Mouse (Mus musculus): ENCODE measurements around the gene Fam126a. TPM values are rescaled to one million over a fixed set of nuclear protein-coding genes. Genes with fewer than 3 reads are reported as not detected.

The Fam126a gene
- polyA plus RNA-seq, 2 experiments = 15.4 to 64.8 TPM

DNA sequence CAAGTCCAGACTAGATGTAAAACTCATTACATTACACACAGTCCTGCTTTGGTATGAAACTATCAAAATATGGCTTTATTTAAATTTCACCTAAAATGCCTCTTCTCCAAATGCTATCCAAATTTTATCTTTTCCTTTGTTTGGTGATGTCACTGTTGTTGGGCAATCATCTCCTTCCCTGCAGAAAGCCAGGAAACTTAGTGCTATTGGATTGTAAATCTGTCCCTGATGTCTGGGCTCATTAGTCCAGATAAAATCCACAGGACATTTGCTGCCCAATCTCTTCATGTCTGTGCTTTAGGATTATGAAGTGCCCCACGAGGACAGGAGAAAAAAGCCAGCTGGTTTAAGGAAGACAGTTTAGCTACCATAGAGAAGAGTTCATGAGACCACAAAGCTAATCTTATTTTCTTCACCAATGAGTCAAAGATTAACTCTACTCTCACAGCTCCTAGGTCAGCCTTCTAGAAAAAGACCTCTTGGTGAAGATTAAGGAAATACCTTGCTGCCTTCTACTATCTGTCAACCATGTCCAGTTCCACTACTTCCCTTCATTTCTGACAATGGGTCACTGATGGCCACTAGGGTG, 31.3 kb downstream of the Fam126a start:
- 49% methylated on average over 1 of the region's 1 CpGs for WGBS (ENCODE audit: insufficient replicate concordance)
- Histone ChIP-seq H3K4me3 (ENCODE audit: insufficient read depth in 1 of 2, low read depth in 2 of 2, low read length in 2 of 2) (no peak overlapping the region), H3K4me2 (ENCODE audit: low read depth) (no peak overlapping the region), H3K4me1 (replicated peaks; ENCODE audit: control insufficient read depth in 2 of 2, insufficient read depth in 2 of 2, low read length in 1 of 2) (peaks cover 8% of the 10 kb centered on the region in 2 experiments), H3K9me3 (ENCODE audit: control insufficient read depth, low read length) (no peaks in the 10 kb centered on the region), H3K27me3 (ENCODE audit: control insufficient read depth, insufficient read depth, low read length) (no peaks in the 10 kb centered on the region), H3K36me3 (replicated peaks; ENCODE audit: control insufficient read depth, insufficient read depth, low read depth) (peaks cover 12% of the 10 kb centered on the region), H3K27ac (no peak overlapping the region), H3K9ac (replicated peaks) (no peak overlapping the region)
- TF ChIP-seq EP300 (IDR thresholded peaks at IDR 0.05; ENCODE audit: low read depth) = no peak
- no peak for TF ChIP-seq CTCF (IDR thresholded peaks at IDR 0.05; ENCODE audit: low read depth)
- no peak for ATAC-seq (ENCODE audit: insufficient read depth)
- no peak for DNase-seq (ENCODE audit: low read depth in 3 of 3, low spot score in 3 of 3)

DNA sequence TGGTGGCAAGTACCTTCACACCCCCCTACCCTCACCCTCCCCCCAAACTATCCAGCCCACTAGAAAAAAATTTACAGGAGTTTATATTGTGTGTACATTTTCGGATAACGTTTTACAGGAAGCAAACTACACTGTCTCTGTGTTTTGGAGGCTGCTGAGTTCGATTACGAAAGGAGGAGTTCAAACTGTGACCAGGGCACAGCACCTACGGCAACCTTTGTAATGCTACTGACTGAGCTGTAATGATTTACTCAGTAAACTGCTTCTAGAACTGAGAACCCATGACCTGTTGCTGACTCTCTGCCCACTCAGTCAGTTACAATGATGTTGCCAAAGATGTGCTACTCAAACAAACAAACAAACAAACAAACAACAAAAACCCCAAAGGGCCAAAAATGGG, 34.5 kb downstream of the Fam126a start:
- H3K9me3 ChIP-seq (ENCODE audit: control insufficient read depth, low read length) = no peaks in the 10 kb centered on the region
- peaks cover 8% of the 10 kb centered on the region in 2 experiments for H3K4me1 ChIP-seq (replicated peaks; ENCODE audit: control insufficient read depth in 2 of 2, insufficient read depth in 2 of 2, low read length in 1 of 2)
- no peak for TF ChIP-seq EP300 (IDR thresholded peaks at IDR 0.05; ENCODE audit: low read depth)
- TF ChIP-seq CTCF (IDR thresholded peaks at IDR 0.05; ENCODE audit: low read depth) = no peak
- no peak overlapping the region for H3K27ac ChIP-seq
- DNase-seq (ENCODE audit: low read depth in 3 of 3, low spot score in 3 of 3) (peak in 1 of 3 experiments; percentile 14), ATAC-seq (ENCODE audit: insufficient read depth) (0 out of 2 replicates have a peak, but pooled peaks have one; percentile 18)
- peaks cover 12% of the 10 kb centered on the region for H3K36me3 ChIP-seq (replicated peaks; ENCODE audit: control insufficient read depth, insufficient read depth, low read depth)
- H3K4me2 ChIP-seq (ENCODE audit: low read depth) = no peak overlapping the region
- H3K9ac ChIP-seq (replicated peaks) = no peak overlapping the region
- H3K4me3 ChIP-seq (ENCODE audit: insufficient read depth in 1 of 2, low read depth in 2 of 2, low read length in 2 of 2) = no peak overlapping the region
- no peaks in the 10 kb centered on the region for H3K27me3 ChIP-seq (ENCODE audit: control insufficient read depth, insufficient read depth, low read length)
- 71% methylated on average over 5 of the region's 5 CpGs for WGBS (ENCODE audit: insufficient replicate concordance)

DNA sequence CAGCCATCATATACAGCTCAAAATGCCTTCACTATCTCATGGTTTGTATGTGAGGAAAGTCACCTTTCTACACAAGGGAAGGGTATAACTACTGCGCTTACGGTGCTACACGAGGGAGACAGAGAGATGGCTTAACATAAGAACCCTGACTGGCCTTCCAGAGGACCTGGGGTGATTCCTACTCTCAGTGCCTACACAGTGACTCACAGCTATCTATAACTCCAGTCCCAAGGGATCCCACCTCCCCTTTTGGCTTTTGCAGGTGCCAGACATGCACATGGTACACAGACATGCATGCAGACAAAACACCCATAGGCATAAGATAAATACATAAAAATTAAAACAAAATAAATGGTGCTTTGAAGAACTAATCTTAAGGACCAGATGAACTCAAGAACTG, 35.6 kb downstream of the Fam126a start:
- no peak for ATAC-seq (ENCODE audit: insufficient read depth)
- peaks cover 12% of the 10 kb centered on the region for H3K36me3 ChIP-seq (replicated peaks; ENCODE audit: control insufficient read depth, insufficient read depth, low read depth)
- H3K27ac ChIP-seq = no peak overlapping the region
- H3K4me2 ChIP-seq (ENCODE audit: low read depth) = no peak overlapping the region
- H3K9me3 ChIP-seq (ENCODE audit: control insufficient read depth, low read length) = no peaks in the 10 kb centered on the region
- TF ChIP-seq CTCF (IDR thresholded peaks at IDR 0.05; ENCODE audit: low read depth) (no peak), EP300 (IDR thresholded peaks at IDR 0.05; ENCODE audit: low read depth) (no peak)
- no peak overlapping the region for H3K9ac ChIP-seq (replicated peaks)
- H3K4me1 ChIP-seq (replicated peaks; ENCODE audit: control insufficient read depth in 2 of 2, insufficient read depth in 2 of 2, low read length in 1 of 2) = peaks cover 8% of the 10 kb centered on the region in 2 experiments
- 95% methylated on average over 3 of the region's 3 CpGs for WGBS (ENCODE audit: insufficient replicate concordance)
- no peak overlapping the region for H3K4me3 ChIP-seq (ENCODE audit: insufficient read depth in 1 of 2, low read depth in 2 of 2, low read length in 2 of 2)
- no peak for DNase-seq (ENCODE audit: low read depth in 3 of 3, low spot score in 3 of 3)
- no peaks in the 10 kb centered on the region for H3K27me3 ChIP-seq (ENCODE audit: control insufficient read depth, insufficient read depth, low read length)

DNA sequence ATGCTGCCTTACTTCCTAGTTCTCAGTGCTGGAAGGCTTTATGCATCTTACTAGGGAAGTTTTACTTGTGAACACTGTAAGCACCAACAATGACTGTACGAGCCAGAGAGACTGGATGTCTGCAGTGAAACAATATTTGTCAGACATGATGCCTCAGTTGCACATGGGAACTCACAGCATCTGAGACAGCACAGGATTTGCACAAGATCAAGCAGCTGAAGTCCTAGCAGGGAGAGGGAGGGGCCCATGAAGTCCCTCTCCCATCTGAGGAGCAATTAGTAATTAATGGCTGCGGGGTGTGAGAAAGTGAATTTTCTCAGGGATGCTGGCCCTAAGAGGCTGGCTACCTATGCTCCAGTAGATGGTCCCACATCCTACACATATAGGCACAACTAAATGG, 36.3 kb downstream of the Fam126a start:
- Histone ChIP-seq H3K27me3 (ENCODE audit: control insufficient read depth, insufficient read depth, low read length) (no peaks in the 10 kb centered on the region), H3K27ac (no peak overlapping the region), H3K9ac (replicated peaks) (no peak overlapping the region), H3K4me3 (ENCODE audit: insufficient read depth in 1 of 2, low read depth in 2 of 2, low read length in 2 of 2) (no peak overlapping the region), H3K36me3 (replicated peaks; ENCODE audit: control insufficient read depth, insufficient read depth, low read depth) (peaks cover 8% of the 10 kb centered on the region), H3K9me3 (ENCODE audit: control insufficient read depth, low read length) (no peaks in the 10 kb centered on the region), H3K4me2 (ENCODE audit: low read depth) (no peak overlapping the region), H3K4me1 (replicated peaks; ENCODE audit: control insufficient read depth in 2 of 2, insufficient read depth in 2 of 2, low read length in 1 of 2) (peaks cover 8% of the 10 kb centered on the region in 2 experiments)
- DNase-seq (ENCODE audit: low read depth in 3 of 3, low spot score in 3 of 3) = no peak
- no peak for ATAC-seq (ENCODE audit: insufficient read depth)
- TF ChIP-seq CTCF (IDR thresholded peaks at IDR 0.05; ENCODE audit: low read depth) (no peak), EP300 (IDR thresholded peaks at IDR 0.05; ENCODE audit: low read depth) (no peak)
- WGBS (ENCODE audit: insufficient replicate concordance) = 88% methylated on average over 2 of the region's 2 CpGs

DNA sequence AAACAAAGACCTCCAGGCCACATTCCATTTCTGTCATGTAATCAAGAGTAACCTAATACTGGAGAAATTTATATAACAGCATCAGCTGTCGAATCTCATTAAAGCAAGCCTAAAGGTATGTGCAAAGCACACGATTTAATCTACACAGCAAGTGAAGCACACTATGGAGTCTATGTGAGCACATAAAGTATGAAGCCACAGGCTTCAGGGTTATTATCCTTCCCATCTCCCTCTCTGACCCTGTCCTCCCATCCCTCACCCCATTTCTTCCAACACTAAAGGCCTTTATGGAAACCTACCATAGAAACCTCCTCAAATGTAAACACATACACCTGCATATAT, 37.0 kb downstream of the Fam126a start:
- no peak for ATAC-seq (ENCODE audit: insufficient read depth)
- H3K4me1 ChIP-seq (replicated peaks; ENCODE audit: control insufficient read depth in 2 of 2, insufficient read depth in 2 of 2, low read length in 1 of 2) = peaks cover 8% of the 10 kb centered on the region in 2 experiments
- DNase-seq (ENCODE audit: low read depth in 3 of 3, low spot score in 3 of 3) = no peak
- H3K27ac ChIP-seq = no peak overlapping the region
- H3K36me3 ChIP-seq (replicated peaks; ENCODE audit: control insufficient read depth, insufficient read depth, low read depth) = peaks cover 1% of the 10 kb centered on the region
- H3K4me3 ChIP-seq (ENCODE audit: insufficient read depth in 1 of 2, low read depth in 2 of 2, low read length in 2 of 2) = no peak overlapping the region
- no peak for TF ChIP-seq CTCF (IDR thresholded peaks at IDR 0.05; ENCODE audit: low read depth)
- no peak for TF ChIP-seq EP300 (IDR thresholded peaks at IDR 0.05; ENCODE audit: low read depth)
- 75% methylated on average over 2 of the region's 2 CpGs for WGBS (ENCODE audit: insufficient replicate concordance)
- H3K9me3 ChIP-seq (ENCODE audit: control insufficient read depth, low read length) = no peaks in the 10 kb centered on the region
- no peaks in the 10 kb centered on the region for H3K27me3 ChIP-seq (ENCODE audit: control insufficient read depth, insufficient read depth, low read length)
- H3K4me2 ChIP-seq (ENCODE audit: low read depth) = no peak overlapping the region
- no peak overlapping the region for H3K9ac ChIP-seq (replicated peaks)
